Mouse (Mus musculus): ENCODE data around the gene Sirt2. TPM values are rescaled to one million over a fixed set of nuclear protein-coding genes. Genes with fewer than 3 reads are reported as not detected.

Sirt2 gene
- polyA plus RNA-seq, 1 experiment = 254 TPM

DNA sequence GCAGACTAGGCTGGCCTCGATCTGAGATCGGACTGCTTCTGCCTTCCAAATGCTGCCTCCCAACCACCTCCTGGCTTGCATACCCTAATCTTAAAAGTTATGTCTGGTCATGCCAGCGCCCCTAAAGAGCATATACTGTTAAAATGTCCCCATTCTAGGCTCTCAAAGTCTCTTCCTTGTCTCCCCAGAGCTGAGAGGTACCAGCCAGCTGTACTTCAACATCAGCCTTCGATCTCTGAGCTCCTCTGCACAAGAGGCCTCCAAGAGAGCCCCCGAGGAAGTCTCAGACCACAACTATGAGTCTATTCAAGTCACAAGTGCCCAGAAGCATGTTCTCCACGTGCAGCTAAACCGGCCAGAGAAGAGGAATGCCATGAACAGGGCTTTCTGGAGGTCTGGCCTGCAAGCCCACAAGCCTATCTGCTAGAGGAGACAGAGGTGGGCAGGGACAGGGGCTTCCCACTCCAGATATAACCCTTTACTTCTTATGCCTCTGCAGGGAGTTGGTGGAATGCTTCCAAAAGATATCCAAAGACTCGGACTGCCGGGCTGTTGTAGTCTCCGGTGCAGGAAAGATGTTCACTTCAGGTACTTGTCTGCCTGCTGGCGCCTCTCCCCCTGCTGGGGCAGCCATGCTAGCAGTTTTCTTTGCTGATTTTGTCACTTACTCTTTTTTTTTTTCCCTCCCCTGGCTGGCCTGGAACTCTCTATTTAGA lies 59.3 kb downstream of the Sirt2 start:
- H3K4me3 ChIP-seq (replicated peaks) = peak overlapping the region; percentile 93
- peaks cover 78% of the 10 kb centered on the region for H3K4me1 ChIP-seq
- peaks cover 72% of the 10 kb centered on the region for H3K36me3 ChIP-seq (replicated peaks; ENCODE audit: low read length)

DNA sequence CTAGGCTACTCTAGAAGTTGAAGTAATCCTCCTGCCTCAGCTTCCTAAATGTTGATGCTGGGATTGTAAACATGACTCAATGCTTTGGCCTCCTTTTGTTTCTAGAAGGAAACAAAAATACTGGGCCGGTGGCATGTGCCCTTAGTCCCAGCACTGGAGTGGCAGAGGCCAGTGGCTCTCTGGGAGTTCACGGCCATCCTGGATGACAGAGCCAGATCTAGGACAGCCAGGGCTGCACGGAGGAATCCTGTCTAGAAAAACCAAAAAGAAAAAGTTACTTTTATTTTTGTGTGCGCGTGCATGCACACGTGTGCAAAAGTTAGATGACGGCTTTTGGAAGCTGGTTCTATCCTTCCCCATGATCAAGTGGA lies 59.9 kb downstream of the Sirt2 start:
- TF ChIP-seq FLI1 (IDR thresholded peaks at IDR 0.05; ENCODE audit: low read length) (no peak), GATA1 (IDR thresholded peaks at IDR 0.05; ENCODE audit: borderline replicate concordance, low read length) (no peak)
- H3K9me3 ChIP-seq = no peaks in the 10 kb centered on the region
- H3K27me3 ChIP-seq (replicated peaks) = no peaks in the 10 kb centered on the region
- H3K4me3 ChIP-seq (replicated peaks) = peak overlapping the region; percentile 93
- peaks cover 72% of the 10 kb centered on the region for H3K36me3 ChIP-seq (replicated peaks; ENCODE audit: low read length)
- H3K4me1 ChIP-seq = peaks cover 78% of the 10 kb centered on the region

More for the DNA sequence above, 59.3 kb downstream of the Sirt2 start:
- no peak for TF ChIP-seq GATA1 (IDR thresholded peaks at IDR 0.05; ENCODE audit: borderline replicate concordance, low read length)
- TF ChIP-seq FLI1 (IDR thresholded peaks at IDR 0.05; ENCODE audit: low read length) = no peak
- H3K27me3 ChIP-seq (replicated peaks) = no peaks in the 10 kb centered on the region
- no peaks in the 10 kb centered on the region for H3K9me3 ChIP-seq

DNA sequence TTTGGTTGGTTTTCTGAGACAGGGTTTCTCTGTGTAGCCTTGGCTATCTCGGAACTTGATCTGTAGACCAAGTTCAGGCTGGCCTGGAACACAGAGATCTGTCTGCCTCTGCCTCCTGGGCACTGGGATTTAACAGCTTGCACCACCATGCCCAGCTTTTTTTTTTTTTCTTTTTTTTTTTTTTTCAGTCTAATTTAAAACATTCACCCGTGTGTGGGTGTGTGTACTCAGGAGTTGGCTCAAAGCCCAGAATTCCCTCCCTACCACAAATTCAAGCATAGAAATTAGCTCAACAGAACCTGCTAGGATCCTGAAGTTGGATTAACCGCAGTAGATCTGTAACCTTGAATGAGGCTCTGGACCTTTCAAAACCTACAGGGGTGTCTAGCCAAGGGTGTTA lies 60.8 kb downstream of the Sirt2 start:
- H3K27me3 ChIP-seq (replicated peaks) = no peaks in the 10 kb centered on the region
- TF ChIP-seq GATA1 (IDR thresholded peaks at IDR 0.05; ENCODE audit: borderline replicate concordance, low read length) (no peak), FLI1 (IDR thresholded peaks at IDR 0.05; ENCODE audit: low read length) (no peak)
- peaks cover 78% of the 10 kb centered on the region for H3K4me1 ChIP-seq
- H3K36me3 ChIP-seq (replicated peaks; ENCODE audit: low read length) = peaks cover 72% of the 10 kb centered on the region
- H3K9me3 ChIP-seq = no peaks in the 10 kb centered on the region
- no peak overlapping the region for H3K4me3 ChIP-seq (replicated peaks)

DNA sequence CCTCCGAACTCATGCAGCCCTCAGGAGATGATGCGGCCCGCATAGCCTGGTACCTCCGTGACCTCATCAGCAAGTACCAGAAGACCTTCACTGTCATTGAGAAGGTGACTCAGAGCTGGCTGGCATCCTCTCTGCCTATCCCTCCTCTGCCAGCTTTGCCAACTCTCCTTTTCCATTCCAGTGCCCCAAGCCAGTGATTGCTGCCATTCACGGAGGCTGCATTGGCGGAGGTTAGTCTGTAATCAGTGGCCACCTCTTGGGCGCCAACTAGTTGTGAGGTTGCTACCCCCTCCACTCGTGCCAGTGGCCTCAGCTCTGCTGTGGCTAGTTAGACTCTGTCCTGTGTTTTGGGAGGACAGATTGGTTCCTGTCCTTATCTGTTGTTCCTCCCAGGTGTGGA lies 63.3 kb downstream of the Sirt2 start:
- Histone ChIP-seq H3K9me3 (no peaks in the 10 kb centered on the region), H3K4me3 (replicated peaks) (no peak overlapping the region), H3K4me1 (peaks cover 66% of the 10 kb centered on the region), H3K27me3 (replicated peaks) (no peaks in the 10 kb centered on the region), H3K36me3 (replicated peaks; ENCODE audit: low read length) (peaks cover 70% of the 10 kb centered on the region)
- no peak for TF ChIP-seq FLI1 (IDR thresholded peaks at IDR 0.05; ENCODE audit: low read length)

DNA sequence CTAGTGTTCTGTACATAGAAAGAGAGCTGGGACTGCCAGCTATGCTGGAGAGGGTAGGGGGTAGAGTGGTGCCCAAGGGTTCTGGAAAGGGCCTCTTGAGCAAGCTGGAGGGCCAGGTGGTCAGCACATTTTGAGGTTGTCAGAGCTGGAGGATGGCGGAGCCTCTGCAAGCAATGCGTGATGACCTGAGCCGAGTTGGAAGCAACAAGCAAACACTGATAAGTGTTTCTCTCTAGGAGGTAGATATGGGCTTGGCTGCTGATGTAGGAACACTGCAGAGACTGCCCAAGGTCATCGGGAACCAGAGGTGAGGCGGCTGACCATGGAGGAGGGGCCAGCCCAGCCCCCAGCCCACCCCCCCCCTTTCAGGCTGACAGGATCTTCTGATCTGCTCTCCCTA lies 64.4 kb downstream of the Sirt2 start:
- no peak for TF ChIP-seq GATA1 (IDR thresholded peaks at IDR 0.05; ENCODE audit: borderline replicate concordance, low read length)
- no peak for TF ChIP-seq FLI1 (IDR thresholded peaks at IDR 0.05; ENCODE audit: low read length)
- Histone ChIP-seq H3K27me3 (replicated peaks) (no peaks in the 10 kb centered on the region), H3K4me3 (replicated peaks) (no peak overlapping the region), H3K36me3 (replicated peaks; ENCODE audit: low read length) (peaks cover 71% of the 10 kb centered on the region), H3K4me1 (peaks cover 64% of the 10 kb centered on the region), H3K9me3 (no peaks in the 10 kb centered on the region)

DNA sequence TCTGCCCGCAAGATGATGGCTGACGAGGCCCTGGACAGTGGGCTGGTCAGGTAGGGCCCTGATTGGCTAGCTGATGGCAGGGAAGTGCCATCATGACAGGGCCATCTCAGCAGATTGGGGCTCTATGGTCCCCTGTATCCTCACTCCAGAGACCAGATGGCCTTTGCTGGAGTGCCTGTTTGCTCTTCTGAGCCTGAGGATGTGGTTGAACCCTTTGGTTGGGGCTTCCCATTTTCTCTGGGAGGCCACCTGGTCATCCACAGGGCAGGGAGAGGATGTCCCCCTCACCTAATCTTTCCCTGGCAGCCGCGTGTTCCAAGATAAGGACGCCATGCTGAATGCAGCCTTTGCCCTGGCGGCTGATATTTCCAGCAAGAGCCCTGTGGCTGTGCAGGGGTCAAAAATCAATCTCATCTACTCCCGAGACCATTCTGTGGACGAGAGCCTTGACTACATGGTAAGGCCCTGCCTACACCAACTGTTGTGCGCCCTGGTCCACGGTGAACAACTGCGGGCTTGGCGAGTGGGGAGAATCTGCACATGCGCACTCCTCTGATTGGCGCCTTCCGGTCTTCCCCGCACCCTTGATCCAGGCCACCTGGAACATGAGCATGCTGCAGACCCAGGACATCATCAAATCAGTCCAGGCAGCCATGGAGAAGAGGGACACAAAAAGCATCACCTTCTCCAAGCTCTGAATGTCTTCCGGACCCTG lies 65.0 kb downstream of the Sirt2 start:
- Histone ChIP-seq H3K9me3 (no peaks in the 10 kb centered on the region), H3K36me3 (replicated peaks; ENCODE audit: low read length) (peaks cover 66% of the 10 kb centered on the region), H3K4me1 (peaks cover 58% of the 10 kb centered on the region), H3K27me3 (replicated peaks) (no peaks in the 10 kb centered on the region), H3K4me3 (replicated peaks) (peak overlapping the region; percentile 54)
- TF ChIP-seq GATA1 (IDR thresholded peaks at IDR 0.05; ENCODE audit: borderline replicate concordance, low read length) = no peak
- no peak for TF ChIP-seq FLI1 (IDR thresholded peaks at IDR 0.05; ENCODE audit: low read length)

DNA sequence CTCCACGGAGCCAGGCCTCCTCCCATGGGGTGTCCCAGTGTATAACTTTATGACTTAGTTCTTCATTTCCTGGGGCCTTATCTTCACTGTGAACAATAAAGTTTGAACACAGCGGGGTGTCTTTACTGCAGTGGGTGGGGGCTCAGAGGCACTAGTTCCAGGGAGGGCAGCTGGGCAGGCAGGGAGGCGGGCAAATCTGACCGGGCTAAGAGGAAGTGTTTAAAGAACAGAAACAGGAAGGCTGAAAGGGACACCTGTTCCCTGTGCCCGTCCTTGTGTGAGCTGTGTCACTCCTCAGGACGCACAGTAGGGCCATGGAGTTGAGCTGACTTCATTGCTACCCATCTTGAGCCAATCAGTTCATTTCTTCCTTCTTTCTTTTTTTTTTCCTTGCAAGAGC lies 65.6 kb downstream of the Sirt2 start:
- H3K4me1 ChIP-seq = peaks cover 56% of the 10 kb centered on the region
- no peaks in the 10 kb centered on the region for H3K9me3 ChIP-seq
- no peak overlapping the region for H3K4me3 ChIP-seq (replicated peaks)
- TF ChIP-seq GATA1 (IDR thresholded peaks at IDR 0.05; ENCODE audit: borderline replicate concordance, low read length) (no peak), FLI1 (IDR thresholded peaks at IDR 0.05; ENCODE audit: low read length) (no peak)
- peaks cover 70% of the 10 kb centered on the region for H3K36me3 ChIP-seq (replicated peaks; ENCODE audit: low read length)
- H3K27me3 ChIP-seq (replicated peaks) = no peaks in the 10 kb centered on the region

DNA sequence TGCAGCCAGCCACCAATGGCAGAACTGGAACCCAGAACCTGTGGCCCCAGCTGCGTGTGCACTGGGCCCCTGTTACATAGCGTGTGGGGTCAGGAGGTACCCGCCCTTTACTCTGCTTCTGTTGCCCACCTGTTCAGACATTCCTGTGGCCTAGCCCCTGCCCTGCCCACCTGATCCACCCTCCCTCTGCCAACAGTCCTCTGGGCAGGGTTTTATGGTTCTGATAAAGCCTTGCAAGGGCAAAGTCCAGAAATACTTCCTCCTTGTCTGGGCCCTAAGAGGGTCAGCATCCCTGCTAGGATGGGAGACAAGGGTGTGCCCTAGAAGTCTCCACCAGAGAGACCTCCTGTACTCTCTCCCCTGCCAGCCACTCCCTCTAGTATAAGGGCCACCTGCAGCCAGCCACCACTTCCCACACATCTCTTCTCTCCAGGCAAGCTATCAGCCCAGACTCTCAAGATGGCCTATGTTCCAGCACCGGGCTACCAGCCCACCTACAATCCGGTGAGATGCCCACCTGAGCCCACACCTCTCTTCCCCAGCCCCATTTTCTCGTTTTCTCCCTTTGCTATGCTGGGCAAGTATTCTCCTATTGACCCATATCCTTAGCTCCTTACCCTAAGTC lies 67.3 kb downstream of the Sirt2 start, which contains the start of gene Lgals4:
Gene Lgals4 (plus strand): TSS at position 132 of the 625 bp plus-strand sequence.
- TF ChIP-seq FLI1 (IDR thresholded peaks at IDR 0.05; ENCODE audit: low read length) (no peak), GATA1 (IDR thresholded peaks at IDR 0.05; ENCODE audit: borderline replicate concordance, low read length) (no peak)
- H3K9me3 ChIP-seq = no peaks in the 10 kb centered on the region
- peaks cover 45% of the 10 kb centered on the region for H3K4me1 ChIP-seq
- no peak within 1 kb of the TSS for H3K4me3 ChIP-seq (replicated peaks)
- H3K27me3 ChIP-seq (replicated peaks) = no peaks in the 10 kb centered on the region
- peaks cover 69% of the 10 kb centered on the region for H3K36me3 ChIP-seq (replicated peaks; ENCODE audit: low read length)

DNA sequence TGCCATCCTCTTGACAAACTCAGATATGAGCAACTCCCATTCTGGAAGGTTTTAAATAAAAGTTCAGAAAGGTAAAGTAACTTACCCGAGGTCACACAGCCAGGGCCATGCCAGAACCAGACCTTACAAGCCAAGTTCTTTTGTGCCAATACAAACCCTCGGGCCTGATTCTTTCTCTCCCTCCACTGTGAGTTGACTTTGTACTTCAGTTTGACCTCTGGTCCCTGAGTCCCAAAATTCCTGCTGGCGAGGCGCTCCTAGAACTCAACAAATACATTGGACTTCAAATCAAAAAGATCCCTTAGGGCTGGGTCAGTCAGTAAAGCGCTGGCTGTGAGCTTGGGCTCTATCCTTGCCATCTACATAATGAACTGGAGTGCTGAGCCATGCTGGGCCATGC lies 70.4 kb downstream of the Sirt2 start:
- H3K36me3 ChIP-seq (replicated peaks; ENCODE audit: low read length) = peaks cover 65% of the 10 kb centered on the region
- H3K27me3 ChIP-seq (replicated peaks) = no peaks in the 10 kb centered on the region
- H3K4me1 ChIP-seq = peaks cover 21% of the 10 kb centered on the region
- TF ChIP-seq FLI1 (IDR thresholded peaks at IDR 0.05; ENCODE audit: low read length) (no peak), GATA1 (IDR thresholded peaks at IDR 0.05; ENCODE audit: borderline replicate concordance, low read length) (no peak)
- H3K4me3 ChIP-seq (replicated peaks) = no peak overlapping the region
- no peaks in the 10 kb centered on the region for H3K9me3 ChIP-seq

Other genes starting within 250 kb of the Sirt2 start
- gene Ifnl3, start 243.9 kb upstream of the Sirt2 start, polyA plus RNA-seq (2012; ENCODE audit: insufficient read depth, low replicate concordance) = not detected in 2 replicates
- gene Sycn, start 225.8 kb upstream of the Sirt2 start, polyA plus RNA-seq (2012; ENCODE audit: insufficient read depth, low replicate concordance) = not detected in 2 replicates
- 0.28 TPM in 1 of 2 replicates, not detected in the other for gene Nccrp1, start 219.5 kb upstream of the Sirt2 start, polyA plus RNA-seq (2012; ENCODE audit: insufficient read depth, low replicate concordance)
- gene Samd4b, start 168.6 kb upstream of the Sirt2 start, polyA plus RNA-seq (2012; ENCODE audit: insufficient read depth, low replicate concordance) = 125 and 217 TPM in 2 replicates
- 17.3 and 20.8 TPM in 2 replicates for gene Pak4, start 168.6 kb upstream of the Sirt2 start, polyA plus RNA-seq (2012; ENCODE audit: insufficient read depth, low replicate concordance)
- not detected in 2 replicates for gene Acp7, start 135.4 kb upstream of the Sirt2 start, polyA plus RNA-seq (2012; ENCODE audit: insufficient read depth, low replicate concordance)
- gene Fbxo27, start 73.9 kb upstream of the Sirt2 start, polyA plus RNA-seq (2012; ENCODE audit: insufficient read depth, low replicate concordance) = not detected in 2 replicates
- gene Fbxo17, start 49.9 kb upstream of the Sirt2 start, polyA plus RNA-seq (2012; ENCODE audit: insufficient read depth, low replicate concordance) = not detected in 2 replicates
- gene Mrps12, start 24.9 kb upstream of the Sirt2 start, polyA plus RNA-seq (2012; ENCODE audit: insufficient read depth, low replicate concordance) = 283 and 464 TPM in 2 replicates
- gene Sars2, start 24.7 kb upstream of the Sirt2 start, polyA plus RNA-seq (2012; ENCODE audit: insufficient read depth, low replicate concordance) = 16.1 and 18.5 TPM in 2 replicates
- not detected in 2 replicates for gene Ccer2, start 10.6 kb upstream of the Sirt2 start, polyA plus RNA-seq (2012; ENCODE audit: insufficient read depth, low replicate concordance)
- 239 and 363 TPM in 2 replicates for gene Nfkbib, start 777 bp downstream of the Sirt2 start, polyA plus RNA-seq (2012; ENCODE audit: insufficient read depth, low replicate concordance)
- gene Rinl, start 22.2 kb downstream of the Sirt2 start, polyA plus RNA-seq (2012; ENCODE audit: insufficient read depth, low replicate concordance) = 30.8 and 66.7 TPM in 2 replicates
- 226 and 241 TPM in 2 replicates for gene Hnrnpl, start 41.8 kb downstream of the Sirt2 start, polyA plus RNA-seq (2012; ENCODE audit: insufficient read depth, low replicate concordance)
- 12.0 and 64.8 TPM in 2 replicates for gene Ech1, start 58.5 kb downstream of the Sirt2 start, polyA plus RNA-seq (2012; ENCODE audit: insufficient read depth, low replicate concordance)
- gene Lgals4, start 67.1 kb downstream of the Sirt2 start, polyA plus RNA-seq (2012; ENCODE audit: insufficient read depth, low replicate concordance) = 1.3 TPM in 1 of 2 replicates, not detected in the other
- not detected in 2 replicates for gene Lgals7, start 97.1 kb downstream of the Sirt2 start, polyA plus RNA-seq (2012; ENCODE audit: insufficient read depth, low replicate concordance)
- 0.08 TPM in 1 of 2 replicates, not detected in the other for gene Capn12, start 114.7 kb downstream of the Sirt2 start, polyA plus RNA-seq (2012; ENCODE audit: insufficient read depth, low replicate concordance)
- 517 and 590 TPM in 2 replicates for gene Actn4, start 195.6 kb downstream of the Sirt2 start, polyA plus RNA-seq (2012; ENCODE audit: insufficient read depth, low replicate concordance)
- 143 and 185 TPM in 2 replicates for gene Eif3k, start 215.1 kb downstream of the Sirt2 start, polyA plus RNA-seq (2012; ENCODE audit: insufficient read depth, low replicate concordance)
- gene Map4k1, start 215.3 kb downstream of the Sirt2 start, polyA plus RNA-seq (2012; ENCODE audit: insufficient read depth, low replicate concordance) = 270 and 353 TPM in 2 replicates

Data from megakaryocyte, embryonic 14.5 days (primary cell).